Mouse (Mus musculus): ENCODE results near the gene Ear10. TPM values are rescaled to one million over a fixed set of nuclear protein-coding genes. Genes with fewer than 3 reads are reported as not detected.
"Not testable (repeated sequence)": the region's sequence is repeated elsewhere in the genome, so short reads cannot be mapped to it uniquely, and the experiment has no call there.

Ear10 gene
- not detected in 2 replicates for polyA plus RNA-seq (2014; fragmentation: Nextera tagmentation; extraction: Ambion mirVana)

DNA sequence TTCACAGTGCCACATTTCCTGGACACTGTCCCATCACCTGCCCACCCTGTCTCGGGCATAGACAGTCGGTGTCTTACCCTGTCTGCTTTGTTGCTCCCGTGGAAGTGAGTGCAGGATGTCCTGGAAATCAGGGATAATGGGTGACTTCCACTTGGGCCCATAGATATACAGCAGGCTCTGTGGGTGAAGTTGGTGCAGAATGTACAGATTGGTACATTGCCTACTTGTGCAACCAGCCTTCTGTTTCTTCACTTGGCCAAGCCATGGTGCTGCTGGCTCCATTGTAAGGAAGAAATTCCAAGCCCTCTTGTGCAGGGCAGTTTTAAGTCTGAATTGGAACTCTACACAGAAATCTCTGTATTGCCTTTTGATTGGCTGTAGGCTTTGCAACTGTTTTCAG is at the start of gene Ear10:
Gene Ear10 (minus strand): TSS at position 101 of the 400 bp plus-strand sequence.
- not testable (repeated sequence) for ATAC-seq (replicated peaks; ENCODE audit: low FRiP score); H3K4me3 ChIP-seq (ENCODE audit: low read depth, low read length); DNase-seq (ENCODE audit: low spot score); H3K9ac ChIP-seq (ENCODE audit: low read length); H3K9me3 ChIP-seq (ENCODE audit: control insufficient read depth, low read length); H3K36me3 ChIP-seq (ENCODE audit: control insufficient read depth, insufficient read depth, low read length); H3K27me3 ChIP-seq (ENCODE audit: control insufficient read depth, insufficient read depth, low read length); H3K27ac ChIP-seq (ENCODE audit: low read depth, low read length); H3K4me2 ChIP-seq (ENCODE audit: low read depth, low read length, severe bottlenecking); H3K4me1 ChIP-seq (replicated peaks; ENCODE audit: control insufficient read depth, insufficient read depth, low read length)
- 85% methylated on average over 3 of the region's 3 CpGs for WGBS

DNA sequence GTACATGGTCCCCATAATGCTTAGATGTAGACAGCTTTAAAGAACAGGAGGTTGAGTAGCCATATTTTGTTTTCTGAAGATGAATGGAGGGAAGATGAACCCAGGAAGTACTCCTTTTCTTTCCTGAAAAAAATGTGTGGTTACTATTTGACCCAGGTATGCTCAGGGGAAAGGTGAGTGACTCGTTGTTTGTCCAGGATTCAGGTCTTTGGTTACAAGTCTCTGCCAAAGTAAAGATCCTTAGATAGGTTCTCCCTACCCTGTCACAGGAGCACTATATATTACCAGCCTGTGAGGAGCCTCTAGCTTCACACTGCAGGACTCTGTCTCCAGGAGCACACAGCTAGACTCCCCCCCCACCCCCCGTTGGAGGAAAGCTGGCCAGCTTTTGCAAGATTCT is 33.4 kb upstream of the Ear10 start, which contains the start of gene Ang5:
Gene Ang5 (plus strand): TSS at position 301 of the 400 bp plus-strand sequence.
- not testable (repeated sequence) for DNase-seq (ENCODE audit: low spot score); H3K4me1 ChIP-seq (replicated peaks; ENCODE audit: control insufficient read depth, insufficient read depth, low read length); H3K36me3 ChIP-seq (ENCODE audit: control insufficient read depth, insufficient read depth, low read length); H3K27ac ChIP-seq (ENCODE audit: low read depth, low read length); ATAC-seq (replicated peaks; ENCODE audit: low FRiP score); H3K9ac ChIP-seq (ENCODE audit: low read length); H3K4me2 ChIP-seq (ENCODE audit: low read depth, low read length, severe bottlenecking); H3K27me3 ChIP-seq (ENCODE audit: control insufficient read depth, insufficient read depth, low read length); H3K4me3 ChIP-seq (ENCODE audit: low read depth, low read length); H3K9me3 ChIP-seq (ENCODE audit: control insufficient read depth, low read length)
- WGBS = no CpG with 5 or more reads among the region's 2 CpGs

DNA sequence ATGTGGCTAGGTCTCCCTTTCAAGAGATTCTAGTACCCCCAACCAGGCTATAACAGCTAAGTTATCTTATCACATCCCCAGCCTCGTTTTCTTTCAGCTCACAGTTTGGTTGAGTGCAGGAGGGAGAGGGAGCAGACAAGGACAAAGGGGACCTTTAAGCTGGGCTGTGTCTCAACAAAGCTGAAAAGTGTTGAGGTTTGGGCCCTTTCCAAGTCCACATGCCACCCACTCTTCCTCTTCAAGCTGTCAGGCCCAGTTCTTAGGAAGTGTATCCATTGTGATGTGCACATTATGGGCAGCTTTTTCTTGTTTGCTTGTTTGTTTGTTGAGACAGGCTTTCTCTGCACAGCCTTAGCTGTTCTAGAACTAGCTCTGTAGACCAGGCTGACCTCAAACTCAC is 31.7 kb upstream of the Ear10 start:
- not testable (repeated sequence) for H3K27ac ChIP-seq (ENCODE audit: low read depth, low read length); ATAC-seq (replicated peaks; ENCODE audit: low FRiP score); H3K4me2 ChIP-seq (ENCODE audit: low read depth, low read length, severe bottlenecking); H3K9ac ChIP-seq (ENCODE audit: low read length); H3K36me3 ChIP-seq (ENCODE audit: control insufficient read depth, insufficient read depth, low read length); DNase-seq (ENCODE audit: low spot score); H3K27me3 ChIP-seq (ENCODE audit: control insufficient read depth, insufficient read depth, low read length); H3K9me3 ChIP-seq (ENCODE audit: control insufficient read depth, low read length); H3K4me1 ChIP-seq (replicated peaks; ENCODE audit: control insufficient read depth, insufficient read depth, low read length); H3K4me3 ChIP-seq (ENCODE audit: low read depth, low read length)
- no CpG with 5 or more reads among the region's 1 CpGs for whole genome bisulfite sequencing

DNA sequence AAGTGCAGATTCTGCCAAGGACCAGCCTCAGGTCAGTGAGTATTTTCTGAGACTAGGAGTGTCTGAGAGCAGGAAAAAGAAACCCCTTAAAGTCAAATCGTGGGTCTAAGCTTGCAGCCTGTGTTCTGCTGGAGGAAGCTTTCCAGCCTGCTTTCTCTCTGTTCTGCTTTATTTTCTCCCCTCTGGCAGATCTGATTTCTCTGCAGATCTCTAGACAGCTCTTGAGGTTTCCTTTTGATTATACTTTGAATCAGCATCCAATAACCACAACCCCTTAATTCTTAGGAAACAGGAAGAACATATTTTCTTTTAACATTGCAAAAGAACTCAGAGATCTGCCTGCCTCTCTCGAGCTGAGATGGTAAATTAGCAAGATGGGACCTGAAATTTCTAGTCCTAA is 30.0 kb upstream of the Ear10 start:
- H3K4me1 ChIP-seq (replicated peaks; ENCODE audit: control insufficient read depth, insufficient read depth, low read length); H3K9me3 ChIP-seq (ENCODE audit: control insufficient read depth, low read length); H3K4me3 ChIP-seq (ENCODE audit: low read depth, low read length); H3K27me3 ChIP-seq (ENCODE audit: control insufficient read depth, insufficient read depth, low read length); ATAC-seq (replicated peaks; ENCODE audit: low FRiP score); H3K36me3 ChIP-seq (ENCODE audit: control insufficient read depth, insufficient read depth, low read length); H3K9ac ChIP-seq (ENCODE audit: low read length); H3K4me2 ChIP-seq (ENCODE audit: low read depth, low read length, severe bottlenecking); DNase-seq (ENCODE audit: low spot score); H3K27ac ChIP-seq (ENCODE audit: low read depth, low read length): not testable (repeated sequence)
- 69% methylated on average over 1 of the region's 2 CpGs for WGBS

DNA sequence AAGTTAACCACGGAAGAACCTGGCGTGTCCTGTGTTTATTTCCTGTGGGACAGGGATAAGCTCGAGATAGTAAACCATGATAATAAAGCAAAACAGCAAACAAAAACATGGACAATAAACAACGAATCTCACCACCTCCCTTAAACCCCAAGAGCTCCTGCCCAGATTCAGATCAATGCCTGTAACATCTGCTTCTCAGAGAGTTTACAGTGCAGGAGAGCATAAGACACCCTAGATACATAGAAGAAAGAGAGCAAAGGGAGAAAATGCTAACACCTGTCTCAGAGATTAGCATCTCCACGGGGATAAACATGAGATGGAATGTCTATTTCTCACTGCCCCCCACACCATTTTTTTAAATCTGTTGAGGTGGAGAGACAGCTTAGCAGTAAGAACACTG is 10.0 kb upstream of the Ear10 start:
- H3K27ac ChIP-seq (ENCODE audit: low read depth, low read length); H3K27me3 ChIP-seq (ENCODE audit: control insufficient read depth, insufficient read depth, low read length); H3K4me2 ChIP-seq (ENCODE audit: low read depth, low read length, severe bottlenecking); H3K4me1 ChIP-seq (replicated peaks; ENCODE audit: control insufficient read depth, insufficient read depth, low read length); ATAC-seq (replicated peaks; ENCODE audit: low FRiP score); H3K4me3 ChIP-seq (ENCODE audit: low read depth, low read length); H3K9ac ChIP-seq (ENCODE audit: low read length); DNase-seq (ENCODE audit: low spot score); H3K36me3 ChIP-seq (ENCODE audit: control insufficient read depth, insufficient read depth, low read length); H3K9me3 ChIP-seq (ENCODE audit: control insufficient read depth, low read length): not testable (repeated sequence)
- WGBS = 53% methylated on average over 5 of the region's 5 CpGs

DNA sequence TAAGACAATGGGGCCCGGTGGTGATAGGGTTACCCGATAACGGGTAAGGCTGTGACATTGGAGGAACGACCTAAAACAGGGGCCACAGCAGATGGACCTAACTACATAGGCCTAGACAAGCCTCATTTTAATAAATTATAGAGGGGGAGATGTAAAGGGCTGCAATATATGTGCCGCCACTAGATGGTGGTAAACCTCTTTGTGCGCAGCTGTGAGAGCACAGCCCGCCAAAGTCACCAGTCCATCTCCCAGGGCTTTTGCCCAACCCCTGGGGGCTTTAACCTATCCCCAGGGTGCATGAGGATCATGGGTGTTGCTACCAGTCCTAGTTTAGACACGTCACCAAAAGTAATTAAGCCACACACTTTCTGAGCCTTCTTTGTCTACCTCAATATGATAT is 9.6 kb upstream of the Ear10 start:
- WGBS = 22% methylated on average over 8 of the region's 8 CpGs
- H3K9me3 ChIP-seq (ENCODE audit: control insufficient read depth, low read length) = not testable (repeated sequence)

DNA sequence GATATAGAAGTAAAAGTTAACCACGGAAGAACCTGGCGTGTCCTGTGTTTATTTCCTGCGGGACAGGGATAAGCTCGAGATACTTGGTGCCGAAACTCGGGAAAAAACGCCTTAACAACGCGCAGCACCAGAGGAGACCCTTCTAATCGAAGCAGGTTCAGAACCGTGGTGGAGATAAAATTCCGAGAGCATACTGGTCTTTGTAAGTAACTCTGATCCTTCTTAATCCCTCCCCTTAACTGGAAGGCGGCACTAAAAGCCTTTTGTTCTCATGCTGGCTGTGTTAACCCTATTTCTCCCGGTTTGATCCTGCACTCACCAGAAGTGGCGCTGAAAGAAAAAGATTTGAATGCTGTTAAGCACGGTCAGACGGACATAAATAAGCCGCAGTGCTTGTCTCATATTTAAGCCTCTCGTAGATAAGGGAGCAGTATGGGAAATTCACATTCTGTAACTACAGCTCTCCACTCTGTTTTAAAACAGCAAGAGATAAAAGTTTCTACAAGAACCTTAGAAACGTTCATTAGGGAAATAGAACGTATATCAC is 2.1 kb upstream of the Ear10 start:
- Histone ChIP-seq H3K27ac (ENCODE audit: low read depth, low read length) (peak overlapping the region; percentile 89), H3K4me2 (ENCODE audit: low read depth, low read length, severe bottlenecking) (peak overlapping the region; percentile 46; the same call in 1 of the 2 replicates), H3K4me3 (ENCODE audit: low read depth, low read length) (peak overlapping the region; percentile 35), H3K9ac (ENCODE audit: low read length) (peak overlapping the region; percentile 63)
- ATAC-seq (replicated peaks; ENCODE audit: low FRiP score) (peak; percentile 95), DNase-seq (ENCODE audit: low spot score) (peak; percentile 63)
- H3K36me3 ChIP-seq (ENCODE audit: control insufficient read depth, insufficient read depth, low read length); H3K9me3 ChIP-seq (ENCODE audit: control insufficient read depth, low read length); H3K4me1 ChIP-seq (replicated peaks; ENCODE audit: control insufficient read depth, insufficient read depth, low read length); H3K27me3 ChIP-seq (ENCODE audit: control insufficient read depth, insufficient read depth, low read length): not testable (repeated sequence)
- WGBS = 3% methylated on average over 21 of the region's 21 CpGs

More for the DNA sequence above, 9.6 kb upstream of the Ear10 start:
- not testable (repeated sequence) for ATAC-seq (replicated peaks; ENCODE audit: low FRiP score); H3K27ac ChIP-seq (ENCODE audit: low read depth, low read length); H3K27me3 ChIP-seq (ENCODE audit: control insufficient read depth, insufficient read depth, low read length); H3K4me2 ChIP-seq (ENCODE audit: low read depth, low read length, severe bottlenecking); H3K9ac ChIP-seq (ENCODE audit: low read length); H3K36me3 ChIP-seq (ENCODE audit: control insufficient read depth, insufficient read depth, low read length); H3K4me1 ChIP-seq (replicated peaks; ENCODE audit: control insufficient read depth, insufficient read depth, low read length); H3K4me3 ChIP-seq (ENCODE audit: low read depth, low read length)
- peak; percentile 70 for DNase-seq (ENCODE audit: low spot score)

DNA sequence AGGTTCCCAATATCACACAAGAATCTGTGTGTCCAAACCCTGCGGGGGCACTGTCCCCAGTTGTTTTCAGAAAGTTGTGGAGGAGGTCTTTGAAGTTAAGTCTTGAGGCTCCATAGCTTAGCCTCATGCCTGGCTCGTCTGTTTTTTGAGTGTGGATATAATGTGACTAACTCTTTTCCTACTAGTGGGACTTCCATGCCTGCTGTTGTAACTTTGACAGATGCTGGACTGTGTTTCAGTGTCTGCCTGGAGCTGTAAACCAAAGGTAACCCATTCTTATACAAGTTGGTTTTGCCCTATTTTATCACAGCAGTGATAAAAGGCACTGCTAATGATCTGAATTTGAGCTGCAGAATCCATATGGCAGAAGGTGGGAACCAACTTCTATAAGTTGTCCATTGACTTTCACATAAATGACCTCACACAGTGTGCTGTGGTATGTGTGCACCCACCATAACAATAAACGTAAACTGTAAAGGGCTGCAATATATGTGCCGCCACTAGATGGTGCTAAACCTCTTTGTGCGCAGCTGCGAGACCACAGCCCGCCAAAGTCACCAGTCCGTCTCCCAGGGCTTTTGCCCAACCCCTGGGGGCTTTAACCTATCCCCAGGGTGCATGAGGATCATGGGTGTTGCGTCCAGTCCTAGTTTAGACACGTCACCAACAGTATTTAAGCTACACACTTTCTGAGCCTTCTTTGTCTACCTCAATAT is 1.5 kb upstream of the Ear10 start, which contains the start of gene Gm8113:
Gene Gm8113 (plus strand): TSS at position 703 of the 716 bp plus-strand sequence.
- H3K27me3 ChIP-seq (ENCODE audit: control insufficient read depth, insufficient read depth, low read length); H3K36me3 ChIP-seq (ENCODE audit: control insufficient read depth, insufficient read depth, low read length); H3K4me1 ChIP-seq (replicated peaks; ENCODE audit: control insufficient read depth, insufficient read depth, low read length); H3K9me3 ChIP-seq (ENCODE audit: control insufficient read depth, low read length): not testable (repeated sequence)
- DNase-seq (ENCODE audit: low spot score) = peak; percentile 91
- Histone ChIP-seq H3K4me3 (ENCODE audit: low read depth, low read length) (peak within 1 kb of the TSS; percentile 35), H3K9ac (ENCODE audit: low read length) (peak within 1 kb of the TSS; percentile 63), H3K4me2 (ENCODE audit: low read depth, low read length, severe bottlenecking) (peak within 1 kb of the TSS; percentile 46; the same call in 1 of the 2 replicates), H3K27ac (ENCODE audit: low read depth, low read length) (peak within 1 kb of the TSS; percentile 89)
- ATAC-seq (replicated peaks; ENCODE audit: low FRiP score) = peak; percentile 100
- WGBS = 7% methylated on average over 10 of the region's 10 CpGs

DNA sequence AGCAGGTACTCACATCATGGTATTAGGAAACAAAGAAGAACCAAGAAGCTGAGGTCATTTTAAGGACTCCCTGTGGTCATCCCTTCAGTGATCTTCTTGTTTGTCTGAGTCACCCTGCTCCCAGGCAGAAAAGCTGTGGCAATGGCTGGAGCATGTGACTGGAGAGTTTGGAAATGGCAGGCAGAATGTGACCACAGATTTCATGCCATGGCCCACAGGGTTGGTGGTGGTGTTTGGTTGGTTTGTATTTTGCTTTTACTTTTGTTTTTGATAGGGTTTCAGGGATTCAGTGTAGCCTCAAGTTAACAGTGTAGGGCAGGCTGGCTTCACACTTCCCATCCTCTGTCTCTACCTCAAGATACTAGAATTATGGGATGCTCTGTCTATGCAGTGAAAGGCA is 5.1 kb downstream of the Ear10 start:
- not testable (repeated sequence) for H3K36me3 ChIP-seq (ENCODE audit: control insufficient read depth, insufficient read depth, low read length); H3K4me1 ChIP-seq (replicated peaks; ENCODE audit: control insufficient read depth, insufficient read depth, low read length); ATAC-seq (replicated peaks; ENCODE audit: low FRiP score); DNase-seq (ENCODE audit: low spot score); H3K4me3 ChIP-seq (ENCODE audit: low read depth, low read length); H3K9me3 ChIP-seq (ENCODE audit: control insufficient read depth, low read length); H3K9ac ChIP-seq (ENCODE audit: low read length); H3K27me3 ChIP-seq (ENCODE audit: control insufficient read depth, insufficient read depth, low read length); H3K27ac ChIP-seq (ENCODE audit: low read depth, low read length); H3K4me2 ChIP-seq (ENCODE audit: low read depth, low read length, severe bottlenecking)
